Mouse (Mus musculus) megakaryocyte, embryonic 14.5 days (primary cell): ENCODE data around the gene Tmem222.

Experiments used
- FLI1 ChIP-seq: IDR thresholded peaks from 2 replicates; pipeline ENCODE4 v1.6.1; 2012; ENCODE audit warnings: low read length, inconsistent platforms, mixed read lengths
- GATA1 ChIP-seq: IDR thresholded peaks from 3 replicates; pipeline ENCODE4 v1.6.1; 2012; ENCODE audit warnings: mixed read lengths, low read length, inconsistent platforms, borderline replicate concordance

DNA sequence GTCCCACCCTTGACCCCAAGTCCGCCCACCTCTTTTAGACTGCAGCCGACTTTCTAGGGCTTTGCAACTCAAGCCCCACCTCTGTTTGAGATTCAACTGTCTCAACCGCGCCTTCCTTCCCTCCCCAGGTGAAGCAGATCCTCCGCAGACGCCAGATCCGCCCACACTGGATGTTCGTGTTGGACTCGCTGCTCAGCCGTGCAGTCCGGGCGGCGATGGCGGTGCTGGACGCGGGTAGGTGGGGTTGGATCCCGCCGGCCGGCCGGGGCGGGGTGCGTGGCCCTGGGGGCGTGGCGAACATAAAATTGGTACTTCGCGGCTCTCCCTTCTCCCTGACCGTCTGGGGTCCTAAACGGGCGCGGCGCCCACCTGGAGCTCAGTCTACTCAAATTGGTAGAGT, 26.4 kb downstream of the Tmem222 start:
- TF ChIP-seq GATA1, result no peak
- no peak for TF ChIP-seq FLI1
